Mouse (Mus musculus) adrenal gland, adult 2 months (tissue): Measurements from ENCODE around the gene Nol4l. TPM values are rescaled to one million over a fixed set of nuclear protein-coding genes. Genes with fewer than 3 reads are reported as not detected.

Experiments
- DNase-seq: peaks from one replicate; pipeline ENCODE4 v3.0.0; 2021
- long read RNA-seq: library from polyadenylated mRNA; stranded (forward); transcript quantifications from one replicate; pipeline ENCODE4 v2.0.0, GENCODE M21; 2021
- polyA plus RNA-seq: library from polyadenylated mRNA; depleted of rRNA; stranded (reverse); fragments of >200 nt; gene quantifications from 2 replicates; pipeline ENCODE4 v1.2.3, GENCODE M21; 2012; rRNA removed
- total RNA-seq, 2 experiments: library from RNA; stranded (reverse); gene quantifications; 2 replicates each; pipeline ENCODE4 v1.2.3; 2021

The Nol4l gene
- total RNA-seq: 10 to 100 TPM; 11.5 to 16.4 TPM
- polyA plus RNA-seq: 6.5 and 9.2 TPM in 2 replicates
- long read RNA-seq, full-length matches to known transcripts: 1 of 8 reads
- long read RNA-seq, partial matches to known transcripts: 1 of 8 reads
- long read RNA-seq, other reads (novel, unspliced or antisense): 6 of 8 reads

DNA sequence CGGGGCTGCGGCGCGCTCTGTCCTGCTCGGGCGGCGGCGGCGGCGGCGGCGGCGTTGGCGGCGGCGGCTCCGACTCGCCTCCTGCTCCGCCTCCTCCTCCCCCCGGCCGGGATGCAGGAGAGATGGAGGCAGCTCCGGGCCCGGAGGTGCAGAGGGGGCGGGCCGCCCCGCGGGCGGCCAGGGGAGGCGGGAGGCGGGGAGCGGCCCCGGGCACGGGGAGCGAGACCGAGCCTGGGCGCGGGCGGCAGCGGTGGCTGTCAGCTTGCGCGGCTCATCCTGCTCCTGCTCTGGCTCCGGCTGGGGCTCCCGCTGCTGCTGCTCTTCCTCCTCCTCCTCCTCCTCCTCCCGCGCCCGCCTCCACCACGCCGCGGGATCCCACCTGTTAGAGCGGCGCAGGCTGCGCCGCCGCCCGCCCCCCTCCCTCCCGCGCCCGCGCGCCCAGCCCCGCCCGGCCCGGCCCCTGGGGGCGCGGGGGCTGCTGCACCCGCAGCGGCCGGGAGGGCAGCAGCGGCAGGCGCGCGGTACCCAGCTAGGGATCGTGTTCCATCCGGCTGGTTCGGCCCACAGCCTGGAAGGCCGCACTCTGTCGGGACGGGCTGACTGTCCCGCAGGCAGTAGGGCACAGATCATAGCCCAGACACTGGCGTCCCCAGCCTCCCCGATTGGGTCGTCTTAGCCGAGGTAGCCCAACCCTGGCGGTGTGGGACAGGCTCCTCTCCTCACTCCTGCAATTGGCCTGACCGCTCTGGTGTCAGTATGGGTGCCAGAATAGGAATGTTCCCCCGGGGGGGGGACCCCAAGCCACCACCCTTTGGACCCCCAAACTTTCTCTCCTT lies at the start of gene Nol4l:
TSS of gene Nol4l (minus strand) at position 41 of the 836 bp plus-strand sequence.
- peak; percentile 75 for DNase-seq

GRCm38 (mm10) chr2:153577122-153577521 lies 47.4 kb upstream of the Nol4l start:
- no peak for DNase-seq

DNA sequence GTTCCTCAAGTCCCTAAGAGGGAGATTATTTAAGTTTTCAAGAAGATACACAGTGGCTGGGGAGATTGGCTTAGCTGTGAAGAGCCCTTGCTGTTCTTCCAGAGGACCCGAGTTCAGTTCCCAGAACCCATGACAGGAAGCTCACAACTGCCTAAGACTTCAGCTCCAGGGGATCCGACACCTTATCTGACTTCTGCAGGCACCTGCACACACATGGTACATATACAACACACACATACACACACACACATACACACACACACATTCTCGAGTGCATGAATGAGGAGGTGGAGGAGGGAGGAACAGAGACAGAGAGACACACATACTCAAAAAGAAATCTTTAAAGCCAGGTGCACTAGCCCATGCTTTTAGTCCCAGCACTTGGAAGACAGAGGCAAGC lies 46.4 kb upstream of the Nol4l start:
- DNase-seq: no peak

DNA sequence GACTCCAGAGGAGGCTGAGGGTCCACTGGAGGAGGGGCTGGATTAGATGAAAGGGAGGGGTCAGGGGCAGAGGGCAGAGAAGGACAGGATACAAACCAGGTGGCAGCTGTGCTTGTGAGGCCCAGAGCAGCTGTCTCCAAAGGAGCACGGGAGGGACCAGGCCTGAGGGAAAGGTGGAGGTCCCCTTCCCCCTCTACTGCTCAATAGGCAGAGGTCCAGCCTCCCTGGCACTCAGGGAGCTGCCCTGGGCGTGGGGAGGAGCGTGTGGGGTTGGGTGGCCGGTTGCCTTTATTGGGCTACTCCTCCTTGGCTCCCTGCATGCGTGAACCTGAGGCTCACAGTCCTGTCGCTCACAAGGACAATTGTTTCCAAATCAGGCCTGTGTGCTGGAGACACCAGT lies 45.8 kb upstream of the Nol4l start:
- DNase-seq: no peak

DNA sequence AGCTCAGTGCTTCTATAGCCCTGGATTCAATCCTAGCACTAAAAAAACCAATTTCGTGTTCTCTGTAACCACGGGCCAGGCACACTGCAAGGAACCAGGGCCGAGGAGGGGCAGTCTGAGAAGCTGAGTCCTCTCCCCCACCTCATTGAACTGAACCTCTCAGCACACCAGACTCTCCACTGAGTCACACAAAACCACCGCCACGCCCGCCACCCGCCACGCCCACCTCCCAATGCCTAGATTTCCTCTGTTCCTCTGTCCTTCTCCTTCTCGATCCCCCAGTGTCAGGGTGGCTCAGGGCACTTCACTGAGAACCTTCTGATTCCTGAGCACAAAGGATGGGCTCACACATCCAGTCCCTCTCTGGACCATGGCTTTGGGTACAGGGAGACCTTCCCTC lies 43.3 kb upstream of the Nol4l start:
- DNase-seq: no peak

- DNase-seq: no peak
These were observed 38.8 kb upstream of the Nol4l start for GRCm38 (mm10) chr2:153568541-153568940.

- no peak for DNase-seq
These were observed 38.2 kb upstream of the Nol4l start for GRCm38 (mm10) chr2:153568013-153568412.

DNA sequence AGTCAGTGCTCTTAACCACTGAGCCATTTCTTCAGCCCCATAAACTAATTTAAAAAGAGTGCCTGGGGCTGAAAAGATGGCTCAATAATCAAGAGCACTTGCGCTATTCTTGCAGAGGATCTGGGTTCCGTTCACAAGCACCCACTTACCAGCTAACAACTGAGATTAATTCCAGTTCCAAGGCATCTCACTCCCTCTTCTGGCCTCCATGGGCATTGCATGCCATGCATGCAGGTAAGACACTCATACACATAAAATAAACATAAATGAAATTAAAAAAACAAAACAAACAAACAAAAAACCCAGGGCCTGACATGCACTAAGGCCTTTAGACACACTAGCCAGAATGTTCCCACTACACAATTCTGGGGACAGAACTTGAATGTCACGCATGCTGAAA lies 34.6 kb upstream of the Nol4l start:
- DNase-seq: no peak

DNA sequence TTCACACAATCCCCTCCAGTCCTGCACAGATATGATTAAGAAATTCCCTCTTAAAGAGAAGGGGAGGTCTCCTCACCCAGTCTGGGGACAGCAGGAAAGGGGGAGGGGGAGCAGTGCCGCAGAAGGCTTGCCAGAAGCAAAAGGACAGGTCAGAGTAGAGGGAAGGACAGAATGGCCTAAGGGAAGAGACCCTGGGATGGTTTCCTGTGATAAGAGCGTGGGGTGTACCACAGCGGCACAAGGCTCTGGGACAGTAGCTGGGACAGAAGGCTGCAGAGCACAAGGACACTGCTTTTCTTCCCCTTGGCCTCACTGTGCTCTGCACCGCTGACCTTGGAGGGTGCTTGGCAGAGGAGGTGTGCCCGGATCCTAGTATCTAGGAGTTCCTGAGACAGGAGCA lies 31.8 kb upstream of the Nol4l start:
- DNase-seq: peak; percentile 47

DNA sequence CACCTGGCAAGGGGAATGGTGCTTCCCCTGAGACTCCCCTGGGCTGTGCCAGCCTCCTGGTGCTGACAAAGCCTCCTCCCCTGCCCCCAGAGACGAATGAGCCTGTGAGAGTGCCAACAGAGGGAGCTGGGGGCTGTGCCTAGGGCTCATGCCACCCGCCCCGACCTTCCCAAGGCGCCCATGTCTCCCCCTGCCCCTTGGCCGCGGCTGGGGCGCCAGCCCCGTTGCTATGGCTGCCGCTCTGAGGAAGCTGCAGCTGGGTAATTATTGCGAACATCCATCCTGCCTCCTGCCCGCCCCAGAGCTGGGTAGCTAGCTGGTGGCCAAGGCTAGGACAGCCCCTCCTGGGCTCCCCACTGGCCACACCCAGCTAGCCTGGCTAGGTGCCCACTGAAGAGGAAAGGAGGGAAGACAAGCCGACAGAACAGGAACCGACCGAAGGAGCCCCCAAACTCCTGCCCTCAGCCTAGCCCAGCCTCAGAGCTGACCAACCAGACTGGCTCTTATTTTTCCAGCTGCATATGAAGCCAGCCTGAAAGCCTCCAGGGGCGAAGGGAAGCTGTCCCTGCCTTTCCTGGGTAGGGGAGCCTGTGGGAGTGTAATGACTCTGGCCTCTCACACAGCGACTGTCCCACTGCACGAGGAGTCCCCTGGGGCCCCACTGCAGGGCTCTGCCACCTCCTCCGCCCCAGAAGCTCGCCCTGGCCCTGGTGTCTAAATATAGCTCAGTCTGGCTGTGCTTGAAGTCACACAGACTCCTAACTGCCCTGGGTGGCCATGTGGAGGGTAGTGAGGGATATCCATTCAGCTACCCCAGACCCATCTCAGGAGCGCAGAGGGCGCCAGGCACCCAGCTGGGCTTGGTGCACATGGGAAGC lies 31.1 kb upstream of the Nol4l start:
- peak; percentile 62 for DNase-seq

DNA sequence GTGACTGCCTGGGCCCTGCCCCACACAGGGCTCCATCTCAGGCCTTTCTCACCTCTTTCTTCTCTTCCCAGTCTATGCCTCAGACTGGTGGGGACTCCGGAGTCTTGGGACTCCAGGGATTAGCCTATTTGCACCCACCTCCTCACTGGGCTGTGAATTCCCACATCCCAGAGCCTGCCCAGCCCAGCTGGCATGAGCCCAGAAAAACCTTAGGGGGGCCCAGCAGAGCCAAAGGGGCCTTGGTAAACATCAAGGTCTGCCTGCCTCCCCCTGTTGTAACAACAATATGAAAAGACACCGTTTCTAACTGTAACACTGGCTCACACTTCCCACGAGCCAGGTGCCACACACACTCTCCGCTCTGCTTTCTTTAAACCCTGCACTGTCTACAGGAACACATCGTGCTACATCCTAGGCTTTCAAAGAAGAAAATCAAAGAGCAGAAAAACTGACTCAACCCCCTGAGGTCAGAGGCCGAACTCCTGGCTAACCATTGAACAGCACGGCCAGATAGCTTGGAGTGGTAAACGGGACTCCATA lies 29.9 kb upstream of the Nol4l start:
- DNase-seq: no peak

DNA sequence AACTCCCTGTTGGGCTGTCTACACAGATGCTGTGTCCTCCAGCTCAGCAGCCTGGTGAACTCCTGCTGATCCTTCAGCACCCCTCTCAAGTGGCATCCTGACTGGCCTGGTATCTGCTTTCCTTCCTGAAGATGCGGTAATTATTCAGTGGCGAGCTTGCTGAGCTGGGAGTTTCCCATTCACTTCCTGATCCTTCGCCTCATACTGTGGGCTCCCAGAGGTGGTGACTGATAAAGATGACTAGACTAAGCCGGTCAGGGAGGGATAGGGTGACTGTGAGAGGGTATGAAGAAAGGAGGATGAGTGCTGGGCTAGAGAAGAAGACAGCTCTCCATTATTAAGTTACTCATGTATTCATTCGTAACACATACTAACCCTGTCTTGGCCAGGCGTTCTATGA lies 28.7 kb upstream of the Nol4l start:
- no peak for DNase-seq

DNA sequence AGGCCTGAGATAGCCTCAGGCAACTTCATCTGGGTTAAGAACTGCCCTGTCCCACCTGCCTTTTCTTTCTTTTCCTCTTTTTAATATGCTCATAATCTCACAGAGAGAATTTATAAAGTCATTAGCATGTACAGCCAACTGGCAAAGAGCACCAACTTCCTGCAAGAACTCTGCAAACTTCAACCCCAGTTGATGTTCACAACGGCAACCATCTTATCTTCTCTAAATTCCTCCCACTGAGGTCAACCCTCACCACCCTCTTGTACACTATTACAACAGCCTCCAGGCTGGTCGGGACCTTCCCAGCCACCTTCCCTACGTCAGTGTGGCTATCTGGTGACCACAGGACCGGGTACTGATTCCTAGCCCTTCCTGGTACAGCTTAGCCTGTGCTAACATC lies 27.5 kb upstream of the Nol4l start:
- no peak for DNase-seq

- DNase-seq: no peak
These were observed 26.4 kb upstream of the Nol4l start for GRCm38 (mm10) chr2:153556208-153556607.

GRCm38 (mm10) chr2:153554543-153554942 lies 24.8 kb upstream of the Nol4l start:
- DNase-seq: no peak

GRCm38 (mm10) chr2:153549486-153549885 lies 19.7 kb upstream of the Nol4l start:
- DNase-seq: peak; percentile 60

DNA sequence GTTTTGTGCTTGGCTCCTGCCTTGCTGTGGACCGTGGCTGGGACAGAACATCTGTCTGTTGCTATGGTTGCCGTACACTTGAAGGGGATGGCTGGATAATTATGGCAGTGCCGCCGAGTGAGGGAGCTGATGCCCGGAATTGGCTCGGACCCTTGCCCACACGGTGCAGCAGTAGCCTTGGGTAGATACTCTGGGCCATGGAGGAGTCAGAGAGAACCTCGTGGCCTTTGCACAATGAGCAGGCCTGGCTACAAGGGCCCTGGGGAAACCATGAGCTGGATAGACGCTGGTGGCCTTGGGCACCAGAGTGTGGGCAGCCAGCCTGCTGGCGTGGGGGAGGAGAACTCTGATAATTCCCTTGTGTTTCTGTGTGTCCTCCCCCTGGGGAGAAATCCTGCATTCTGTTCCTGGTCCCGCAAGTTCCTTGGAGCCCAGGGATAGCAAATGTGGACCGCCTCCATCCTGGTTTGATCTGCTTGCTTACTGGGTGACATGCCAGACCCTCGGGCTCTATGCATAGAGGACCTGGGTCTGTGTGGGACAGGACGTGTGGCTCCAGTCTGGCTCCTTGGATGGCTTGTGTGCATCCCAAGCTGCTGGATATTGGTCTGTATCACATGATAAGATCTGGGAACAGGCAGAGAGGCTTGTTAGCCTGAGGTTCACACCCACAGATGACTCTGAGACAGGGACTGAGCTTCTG lies 18.6 kb upstream of the Nol4l start:
- peak; percentile 90 for DNase-seq

DNA sequence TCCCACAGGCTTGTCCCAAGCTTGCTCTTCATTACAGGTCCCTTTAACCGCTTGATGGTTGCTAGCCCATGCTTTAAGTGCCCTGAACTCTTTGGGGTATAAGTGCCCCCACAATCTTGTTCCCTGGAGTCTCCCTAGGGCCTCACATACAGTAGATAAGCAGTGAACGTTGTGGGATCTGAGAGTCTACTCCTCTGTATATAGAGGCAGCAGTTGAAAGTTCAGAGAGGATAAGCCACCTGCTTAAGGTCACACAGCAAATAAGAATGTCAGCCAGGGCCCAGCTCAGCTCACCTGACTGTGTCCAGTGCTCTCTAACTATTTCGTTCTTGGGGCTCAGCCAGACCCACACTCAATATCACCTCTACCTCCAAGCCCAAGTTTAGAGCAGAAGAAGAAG lies 17.9 kb upstream of the Nol4l start:
- DNase-seq: no peak

DNA sequence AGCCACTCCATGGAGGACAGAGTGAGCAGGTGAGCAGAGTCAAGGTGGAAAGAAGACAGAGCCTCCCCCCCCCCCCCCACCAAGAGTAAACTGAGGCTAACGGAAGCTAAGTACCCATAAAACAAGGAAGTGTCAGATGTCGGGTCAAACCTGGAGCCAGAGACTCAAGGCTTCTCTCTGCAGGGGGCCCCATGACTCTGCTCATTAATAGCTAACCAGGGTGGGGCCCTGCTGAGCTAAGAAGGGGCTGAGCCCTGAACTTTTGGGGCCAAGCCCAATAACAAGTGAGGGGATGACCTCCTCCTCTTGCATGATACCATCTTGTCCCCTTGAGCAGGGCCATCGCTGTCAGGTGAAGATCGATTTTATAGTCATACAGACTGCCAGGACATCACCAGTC lies 17.2 kb upstream of the Nol4l start:
- no peak for DNase-seq

DNA sequence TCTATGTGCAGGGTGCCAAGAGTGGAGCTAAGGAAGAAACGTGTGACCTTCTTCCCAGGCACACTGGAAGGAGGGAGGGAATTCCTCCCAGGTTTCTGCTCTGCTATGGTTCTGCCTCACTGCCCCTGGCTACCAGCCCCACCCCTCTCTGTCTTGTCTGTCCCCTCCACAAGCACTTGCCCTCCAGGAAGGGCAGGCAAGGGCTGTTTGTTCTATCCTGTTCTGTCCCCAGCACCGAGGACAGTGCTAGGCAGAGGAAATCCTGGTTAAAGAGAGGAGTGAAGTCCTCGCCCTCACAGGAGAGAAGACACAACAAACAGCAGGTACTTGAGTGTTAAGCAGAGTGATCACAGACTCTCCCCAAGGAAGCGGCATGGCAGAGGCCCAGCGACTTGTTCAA lies 16.7 kb upstream of the Nol4l start:
- DNase-seq: no peak

GRCm38 (mm10) chr2:153544771-153545170 lies 15.0 kb upstream of the Nol4l start:
- DNase-seq: no peak
